Mouse (Mus musculus): Measurements from ENCODE around the gene Large2.

DNA sequence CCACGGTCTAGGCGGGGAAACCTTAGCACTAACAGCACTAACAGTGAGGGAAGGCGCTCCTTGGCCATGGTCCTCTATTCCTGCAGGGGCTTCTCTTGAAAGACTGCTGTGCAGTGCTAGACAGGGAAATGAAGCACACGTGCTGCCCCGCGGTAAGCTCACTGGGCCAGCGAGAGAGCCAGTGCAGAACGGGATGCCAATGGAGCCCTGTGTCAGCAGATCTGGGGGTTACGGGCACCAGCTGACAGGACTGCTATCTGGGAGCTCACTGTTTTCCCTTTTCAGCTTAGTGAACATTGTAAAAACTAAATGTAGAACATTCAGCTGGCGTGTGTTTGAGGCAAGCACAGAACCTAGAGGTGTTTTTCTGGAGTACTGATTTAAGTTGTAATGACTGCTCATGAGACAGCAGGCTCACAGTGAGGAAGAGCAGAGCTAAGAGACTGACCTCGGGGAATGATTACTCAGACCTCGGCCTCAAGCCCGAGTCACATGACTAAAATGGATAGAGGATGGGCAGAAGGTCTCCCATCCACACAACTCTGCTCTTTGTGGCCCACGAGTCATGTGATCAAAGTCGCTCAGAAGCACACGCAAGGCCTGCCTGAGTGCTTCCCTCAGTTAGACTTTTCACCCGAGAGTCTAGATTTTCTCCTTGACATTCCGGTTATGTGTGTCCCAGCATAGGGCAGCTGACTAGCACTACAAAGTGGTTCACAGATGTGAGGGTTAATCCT is 33.8 kb upstream of the Large2 start:
- no peak for TF ChIP-seq CTCF (IDR thresholded peaks at IDR 0.05)
- TF ChIP-seq POLR2A (IDR thresholded peaks at IDR 0.05; ENCODE audit: insufficient read depth, low read depth, low read length), result no peak
- TF ChIP-seq EP300 (IDR thresholded peaks at IDR 0.05; ENCODE audit: insufficient read depth, low read depth, low read length), result no peak

Measured in heart, adult 2 months (tissue).